Mouse (Mus musculus) kidney, postnatal 36 days (tissue): Measurements from ENCODE around the gene Dock4.

Experiments
- DNase-seq, 2 experiments: peaks; one replicate each; pipeline ENCODE4 v3.0.0; 2021 to 2022; ENCODE audit warnings: mixed read lengths in 2 of 2

Dock4 gene

DNA sequence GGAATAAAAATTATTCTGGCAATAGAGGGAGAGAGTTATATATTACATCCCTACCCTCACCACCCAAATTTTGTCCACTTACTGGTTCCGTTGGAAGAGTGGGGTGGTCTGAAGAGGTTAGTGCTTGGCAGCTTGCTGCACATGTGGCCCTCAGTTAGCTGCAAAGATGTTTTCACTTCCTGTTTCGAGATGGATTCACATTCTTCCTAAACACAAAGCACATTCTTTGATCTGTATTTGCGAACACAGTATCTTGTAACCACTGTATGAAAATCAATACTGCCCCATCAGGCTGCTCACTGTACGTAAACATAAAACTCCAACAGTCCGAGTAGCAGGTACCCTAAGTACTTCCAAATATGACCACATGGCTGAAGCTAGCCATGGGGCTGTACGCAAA lies 335.8 kb downstream of the Dock4 start:
- no peak for DNase-seq

GRCm38 (mm10) chr12:40788621-40789111 lies 342.9 kb downstream of the Dock4 start:
- DNase-seq = peak in 1 of 2 experiments; percentile 17

- DNase-seq = no peak
Measured at GRCm38 (mm10) chr12:40789379-40790361, 343.9 kb downstream of the Dock4 start.

DNA sequence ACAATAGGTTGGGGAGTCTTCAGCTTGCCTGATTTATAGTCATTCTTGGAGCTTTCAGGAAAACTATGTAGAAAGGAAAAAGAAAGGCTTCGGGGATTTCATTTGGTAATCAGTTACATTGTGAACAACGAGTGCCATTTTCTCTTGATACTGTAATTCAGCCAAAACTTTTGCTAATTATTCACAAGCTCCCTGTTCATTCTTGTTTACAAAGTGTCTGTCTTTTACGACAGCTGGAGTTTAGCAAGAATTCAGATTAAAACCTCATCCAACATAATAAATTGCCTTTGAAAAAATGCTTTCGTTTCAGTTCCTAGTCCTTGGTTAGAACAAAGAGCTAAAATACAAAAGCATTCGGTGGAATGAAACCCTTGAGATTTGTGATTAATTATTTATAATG lies 345.5 kb downstream of the Dock4 start:
- DNase-seq = peak in 1 of 2 experiments; percentile 34

DNA sequence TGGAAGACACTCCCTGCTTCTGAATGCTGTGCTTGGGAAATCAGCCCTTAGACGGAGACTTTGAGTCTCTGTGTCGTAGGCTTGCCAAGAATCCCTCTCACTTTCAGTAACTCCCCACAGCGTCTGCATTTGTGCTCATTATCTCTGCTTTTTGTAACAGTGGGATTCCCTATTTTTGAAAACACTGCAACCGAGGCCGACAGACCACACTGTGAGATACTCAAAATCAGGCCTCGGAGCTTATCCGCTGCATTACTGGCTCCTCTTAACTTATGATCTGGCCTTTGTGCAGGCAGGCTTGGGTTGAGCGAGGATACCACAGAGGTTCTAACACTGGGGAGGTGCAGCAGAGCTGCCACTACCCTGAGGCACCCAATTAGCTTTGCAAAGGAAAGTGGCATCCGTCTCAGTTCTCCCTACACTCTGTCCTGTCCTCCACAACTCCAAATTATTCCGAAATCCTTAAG lies 346.5 kb downstream of the Dock4 start:
- DNase-seq = no peak

DNA sequence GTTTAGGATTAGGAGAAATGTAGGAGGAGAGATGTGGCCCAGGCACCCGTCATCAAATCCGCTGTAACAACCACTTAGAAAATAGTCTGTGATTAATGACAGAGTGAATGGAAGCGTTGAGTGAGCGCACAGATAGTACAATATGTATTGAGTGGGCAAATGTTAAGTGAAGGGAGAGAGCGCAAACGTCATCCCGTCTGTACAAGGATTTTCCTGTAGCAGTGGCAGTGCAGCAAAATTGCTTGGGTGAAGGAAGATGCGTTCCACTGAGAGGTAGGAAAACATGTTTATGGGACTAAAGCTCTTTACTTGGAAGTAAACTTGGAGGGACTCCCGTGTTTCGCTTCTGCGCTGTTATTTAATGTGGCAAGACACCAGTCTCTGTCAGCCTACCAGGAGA lies 348.3 kb downstream of the Dock4 start:
- DNase-seq = no peak

- DNase-seq = peak in 1 of 2 experiments; percentile 54
Measured at GRCm38 (mm10) chr12:40794756-40795155, 349.0 kb downstream of the Dock4 start.

- DNase-seq = no peak
Measured at GRCm38 (mm10) chr12:40795768-40796167, 350.0 kb downstream of the Dock4 start.

DNA sequence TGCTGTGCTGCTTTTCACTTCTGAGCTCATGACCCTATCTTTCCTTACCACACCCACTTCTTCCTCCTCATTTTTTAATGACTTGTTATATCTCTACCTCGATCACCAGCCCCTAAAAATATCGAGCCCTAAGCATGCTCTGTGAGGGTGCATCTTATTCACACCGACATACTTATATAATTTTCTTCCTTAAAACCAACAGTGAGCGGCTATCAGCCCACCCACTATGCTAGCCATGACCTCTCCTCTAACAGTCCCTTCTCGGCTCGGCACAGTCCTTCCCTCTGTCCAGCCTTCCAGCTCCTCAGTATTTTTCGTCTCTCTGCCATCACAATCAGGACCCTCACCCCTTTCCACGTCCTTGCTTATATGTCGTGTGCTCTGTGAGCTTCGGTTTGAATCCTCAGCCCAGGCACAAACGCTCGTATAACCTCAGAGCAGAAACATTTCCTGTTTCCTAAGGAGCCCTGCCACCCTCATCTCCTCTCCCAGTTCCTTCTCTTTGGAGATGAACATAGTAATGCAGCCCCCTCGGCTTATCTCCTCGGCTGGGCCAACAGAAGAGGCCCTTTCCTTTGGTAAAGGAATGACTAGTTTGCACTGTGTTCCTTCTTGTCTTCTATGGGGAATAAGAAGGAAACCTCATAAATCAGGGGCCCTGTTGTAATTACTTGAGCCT lies 351.2 kb downstream of the Dock4 start:
- no peak for DNase-seq

DNA sequence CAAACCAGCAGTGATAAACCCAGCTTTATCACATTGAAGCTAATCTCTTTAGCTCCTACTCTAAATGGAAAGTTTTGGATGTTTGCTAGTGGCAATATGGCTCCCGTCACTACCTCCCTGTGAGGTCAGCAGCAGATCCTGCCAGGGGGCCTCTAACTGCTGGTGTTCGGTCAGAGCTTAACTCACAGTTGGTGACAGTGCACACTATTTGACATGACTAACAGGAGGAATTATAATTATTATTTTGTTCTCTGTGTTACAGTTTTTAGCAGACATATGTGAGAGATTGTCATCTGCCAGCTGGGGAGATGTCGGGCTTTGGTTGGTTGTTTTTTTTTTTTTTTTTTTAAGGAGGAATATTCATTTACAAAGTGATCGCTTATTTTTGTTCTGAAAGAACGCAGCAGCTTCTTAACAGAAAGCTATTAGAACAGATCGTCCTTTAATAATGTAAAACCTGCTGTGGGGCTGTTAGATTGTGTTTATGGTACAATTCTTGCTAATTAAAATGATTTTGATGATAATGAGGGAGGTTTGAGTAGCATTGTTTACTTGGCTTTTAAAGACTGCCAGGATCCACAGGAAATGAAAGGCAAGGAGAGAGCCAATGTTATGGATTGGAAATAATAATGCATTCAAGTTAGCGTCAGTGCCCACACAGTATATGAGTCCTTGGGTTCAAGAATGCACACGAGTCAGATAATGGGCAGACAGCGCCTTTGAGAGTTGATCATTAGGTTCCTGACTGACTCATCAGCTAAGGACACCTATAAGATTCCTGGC lies 352.0 kb downstream of the Dock4 start:
- no peak for DNase-seq

DNA sequence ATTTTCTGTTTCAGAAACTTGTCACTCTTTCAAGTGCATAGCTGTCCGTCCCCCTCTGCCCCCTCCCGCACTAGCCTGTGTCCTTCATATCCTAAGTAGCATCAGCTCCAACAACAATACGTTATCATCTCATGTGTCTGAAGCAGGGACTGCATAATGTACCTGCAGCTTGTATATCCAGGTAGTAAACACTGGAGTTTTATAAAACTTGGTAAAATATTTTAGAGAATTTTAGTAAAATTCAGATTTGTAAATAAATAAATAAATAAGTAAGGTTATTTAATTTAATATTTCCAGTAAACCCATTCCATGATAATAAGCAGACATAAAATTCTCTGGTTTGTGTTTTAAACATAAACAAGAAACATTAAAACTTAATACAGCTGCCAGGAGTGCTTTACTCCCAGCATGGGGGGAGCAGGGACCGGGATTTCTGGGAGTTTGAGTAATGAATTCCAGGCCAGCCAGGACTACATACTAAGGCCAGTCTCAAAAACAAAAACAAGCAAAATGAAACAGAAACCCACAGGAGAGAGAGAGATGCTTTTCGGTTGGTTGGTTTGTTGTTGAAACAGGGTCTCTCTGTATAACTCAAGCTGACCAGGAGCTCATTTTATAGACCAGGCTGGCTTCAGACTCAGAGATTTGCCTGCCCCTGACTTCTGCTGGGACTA lies 352.7 kb downstream of the Dock4 start:
- DNase-seq = no peak

GRCm38 (mm10) chr12:40801456-40801855 lies 355.7 kb downstream of the Dock4 start:
- DNase-seq = no peak

DNA sequence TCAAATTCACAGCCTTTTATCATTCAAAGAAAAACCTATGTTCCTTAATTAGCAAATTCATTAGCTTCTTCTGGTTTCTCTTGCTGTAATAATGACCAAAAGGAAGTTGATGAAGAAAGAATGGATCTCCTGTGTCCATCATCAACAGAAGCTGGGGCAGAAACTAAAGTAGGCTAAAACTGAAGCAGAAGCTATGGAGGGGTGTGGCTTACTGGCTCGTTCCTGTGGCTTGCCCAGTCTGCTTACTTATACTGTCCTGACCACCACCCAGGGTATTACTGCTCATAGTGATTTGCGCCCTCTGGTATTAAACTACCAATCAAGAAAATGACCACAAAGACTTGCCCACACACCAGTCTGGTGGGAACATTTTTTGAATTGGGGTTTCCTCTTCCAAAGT lies 359.5 kb downstream of the Dock4 start:
- no peak for DNase-seq

DNA sequence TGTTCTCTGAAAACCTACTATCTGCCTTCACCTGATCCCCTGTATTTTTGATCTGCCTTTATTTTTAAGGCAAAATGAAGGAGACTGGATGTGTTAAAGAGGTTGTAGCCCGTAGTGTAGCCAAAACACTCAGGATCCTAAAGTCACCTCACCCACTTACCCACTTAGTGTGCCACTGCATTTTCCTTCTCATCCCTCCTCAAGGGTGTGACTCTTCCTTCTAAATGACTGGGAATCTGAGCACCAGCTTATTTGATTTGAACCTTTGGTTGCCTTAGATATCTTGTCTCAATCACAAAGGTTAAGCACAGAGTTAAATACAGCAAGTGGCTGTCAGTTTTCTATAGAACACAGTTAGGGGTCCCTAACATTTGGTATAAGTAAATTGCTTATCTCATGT lies 362.2 kb downstream of the Dock4 start:
- DNase-seq = no peak

DNA sequence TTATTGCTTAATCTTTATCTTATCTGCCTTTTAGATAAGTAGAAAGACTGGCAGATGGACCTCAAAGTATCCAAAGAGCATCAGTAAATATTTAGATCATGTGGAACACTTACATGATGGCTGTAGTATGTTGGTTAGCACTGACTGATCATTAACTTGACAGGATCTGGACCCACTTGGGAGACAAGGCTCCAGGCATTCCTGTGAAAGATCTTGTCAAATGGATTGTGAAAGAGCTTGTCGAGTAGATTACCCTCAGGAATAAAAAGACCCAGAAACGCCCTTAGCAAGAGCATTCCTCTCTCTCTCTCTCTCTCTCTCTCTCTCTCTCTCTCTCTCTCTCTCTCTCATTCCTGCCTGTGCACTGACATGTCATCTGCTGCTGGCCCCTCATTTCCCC lies 367.7 kb downstream of the Dock4 start:
- DNase-seq = no peak

DNA sequence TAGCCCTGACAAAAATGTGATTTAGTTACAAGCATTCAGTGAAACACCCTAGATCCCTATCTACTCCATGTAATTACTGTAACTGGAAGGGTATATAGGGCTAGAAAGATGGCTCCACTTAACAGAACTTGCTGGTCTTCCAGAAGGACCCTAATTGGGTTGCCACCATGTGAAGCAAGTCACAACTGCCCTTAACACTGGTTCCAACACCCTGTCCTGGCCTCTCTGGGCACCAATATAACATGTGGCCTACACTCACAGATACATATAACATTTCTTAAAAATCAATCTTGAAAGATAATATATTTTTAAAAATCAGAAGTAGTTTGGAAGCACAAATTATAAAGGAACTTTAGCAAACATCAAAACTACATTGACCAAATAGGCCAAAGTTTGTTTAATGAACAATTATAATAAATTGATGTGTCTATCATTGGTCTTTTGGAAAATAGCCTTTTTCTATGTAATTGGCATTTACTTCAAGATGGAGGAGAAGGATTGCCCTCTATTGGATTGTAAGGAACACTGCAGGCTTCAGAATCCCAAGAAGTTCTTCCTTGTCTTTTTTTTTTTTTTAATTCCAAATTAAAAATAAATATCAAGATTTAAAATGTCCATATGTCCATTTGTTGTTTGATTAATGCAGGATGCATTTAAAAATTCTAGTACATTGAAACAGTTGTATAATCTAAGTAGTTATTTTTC lies 369.1 kb downstream of the Dock4 start:
- no peak for DNase-seq

DNA sequence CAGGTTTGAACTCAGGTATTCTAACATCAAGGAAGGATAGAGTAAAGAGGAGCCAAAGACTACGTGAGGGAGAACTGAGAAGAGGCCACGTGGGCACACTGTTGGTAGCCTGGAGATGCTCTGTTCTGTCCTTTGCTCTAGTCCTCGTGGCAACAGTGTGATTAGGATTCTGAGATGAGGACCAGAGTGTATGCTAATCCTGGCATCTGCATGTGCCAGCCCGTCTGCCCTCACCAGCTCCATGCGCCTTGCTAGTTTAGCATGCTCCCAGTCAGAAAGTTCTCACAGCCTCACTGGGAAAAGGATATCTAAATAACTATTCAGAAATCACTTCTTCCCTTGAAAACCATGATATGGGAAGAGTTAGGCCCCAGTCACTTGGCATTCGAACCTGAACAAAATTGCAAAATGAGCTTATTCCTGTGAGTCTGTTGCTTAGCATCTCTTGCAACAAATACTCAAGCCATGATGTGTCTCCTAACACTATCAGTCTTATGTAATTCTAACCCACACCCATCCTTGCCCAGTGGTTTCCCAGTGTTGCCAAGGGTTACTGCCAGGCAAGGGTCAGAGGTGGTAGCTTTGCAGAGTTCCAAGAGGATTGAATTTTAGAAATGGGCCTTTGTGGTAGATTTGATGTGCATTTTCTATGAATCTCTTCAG lies 372.4 kb downstream of the Dock4 start:
- DNase-seq = no peak

DNA sequence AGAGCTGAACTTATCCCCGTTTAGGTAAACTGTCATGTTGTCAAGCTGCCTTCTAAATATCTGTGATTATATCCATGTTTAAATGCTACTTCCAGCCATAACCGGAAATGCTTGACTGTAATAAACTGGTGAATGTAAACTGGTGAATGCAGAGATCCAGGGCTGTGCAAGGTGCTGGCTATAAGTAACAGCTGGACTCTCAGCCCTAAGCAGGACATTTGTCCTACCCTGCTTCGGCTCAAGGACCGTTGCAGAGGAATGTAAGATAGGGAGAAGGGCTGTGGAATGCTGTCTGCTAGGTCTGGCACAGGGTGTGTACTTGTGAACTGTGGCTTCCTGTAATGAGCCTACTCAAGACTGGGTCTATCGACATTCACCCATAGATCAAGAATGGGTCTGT lies 377.9 kb downstream of the Dock4 start:
- no peak for DNase-seq

DNA sequence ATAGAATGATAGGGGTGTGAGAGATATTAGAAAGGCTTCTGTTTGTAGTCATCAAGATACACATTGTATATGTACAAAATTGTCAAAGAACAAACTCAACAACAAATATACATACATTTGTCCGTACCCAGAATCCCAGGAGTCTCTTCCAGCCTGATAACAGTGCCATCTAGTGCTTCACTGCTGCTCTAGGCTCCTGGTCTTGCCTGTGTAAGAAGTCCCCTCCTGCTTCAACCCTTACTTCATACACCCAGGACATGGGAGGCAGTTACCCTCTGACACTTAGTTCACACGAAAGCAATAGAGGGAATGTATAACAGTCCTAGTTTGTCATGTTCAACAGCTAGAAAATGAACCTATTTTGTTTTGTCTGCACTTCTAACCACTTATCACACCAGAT lies 378.5 kb downstream of the Dock4 start:
- peak; percentile 18 to 49 for DNase-seq

DNA sequence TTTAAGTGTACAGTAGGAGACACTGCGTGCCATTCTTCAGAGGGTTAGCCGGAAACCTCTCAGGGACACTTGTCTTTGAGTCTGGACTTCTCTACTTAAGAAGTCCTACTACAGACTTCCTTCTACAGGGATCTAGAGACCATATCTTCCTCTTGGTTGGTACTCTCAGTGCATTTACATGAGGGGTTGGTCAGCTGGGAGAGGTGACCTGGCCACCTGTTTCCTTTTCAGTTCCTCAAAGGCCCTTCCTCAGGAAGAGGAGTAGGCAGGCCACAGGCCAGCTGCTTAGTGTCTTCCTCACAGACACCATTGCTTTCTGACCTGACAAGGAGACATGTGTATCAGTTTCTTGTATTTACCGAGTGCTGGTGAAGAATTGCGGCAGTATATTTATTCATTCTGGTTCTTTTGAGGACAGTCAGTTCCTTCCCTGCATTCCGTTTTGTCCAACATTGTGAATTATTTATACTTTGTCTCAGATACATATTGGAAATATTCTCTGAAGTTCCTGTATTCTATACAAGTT lies 380.2 kb downstream of the Dock4 start:
- no peak for DNase-seq

GRCm38 (mm10) chr12:40826491-40826890 lies 380.7 kb downstream of the Dock4 start:
- DNase-seq = peak; percentile 26 to 35
